Mouse (Mus musculus) lung, postnatal 25 days (tissue): Measurements from ENCODE around the gene Zfp46.
A peak's percentile ranks its signal among the peaks of the same experiment; 100 is the strongest.

Experiments used
- DNase-seq: peaks from one replicate; pipeline ENCODE4 v3.0.0; 2022; ENCODE audit warnings: low spot score

The Zfp46 gene

DNA sequence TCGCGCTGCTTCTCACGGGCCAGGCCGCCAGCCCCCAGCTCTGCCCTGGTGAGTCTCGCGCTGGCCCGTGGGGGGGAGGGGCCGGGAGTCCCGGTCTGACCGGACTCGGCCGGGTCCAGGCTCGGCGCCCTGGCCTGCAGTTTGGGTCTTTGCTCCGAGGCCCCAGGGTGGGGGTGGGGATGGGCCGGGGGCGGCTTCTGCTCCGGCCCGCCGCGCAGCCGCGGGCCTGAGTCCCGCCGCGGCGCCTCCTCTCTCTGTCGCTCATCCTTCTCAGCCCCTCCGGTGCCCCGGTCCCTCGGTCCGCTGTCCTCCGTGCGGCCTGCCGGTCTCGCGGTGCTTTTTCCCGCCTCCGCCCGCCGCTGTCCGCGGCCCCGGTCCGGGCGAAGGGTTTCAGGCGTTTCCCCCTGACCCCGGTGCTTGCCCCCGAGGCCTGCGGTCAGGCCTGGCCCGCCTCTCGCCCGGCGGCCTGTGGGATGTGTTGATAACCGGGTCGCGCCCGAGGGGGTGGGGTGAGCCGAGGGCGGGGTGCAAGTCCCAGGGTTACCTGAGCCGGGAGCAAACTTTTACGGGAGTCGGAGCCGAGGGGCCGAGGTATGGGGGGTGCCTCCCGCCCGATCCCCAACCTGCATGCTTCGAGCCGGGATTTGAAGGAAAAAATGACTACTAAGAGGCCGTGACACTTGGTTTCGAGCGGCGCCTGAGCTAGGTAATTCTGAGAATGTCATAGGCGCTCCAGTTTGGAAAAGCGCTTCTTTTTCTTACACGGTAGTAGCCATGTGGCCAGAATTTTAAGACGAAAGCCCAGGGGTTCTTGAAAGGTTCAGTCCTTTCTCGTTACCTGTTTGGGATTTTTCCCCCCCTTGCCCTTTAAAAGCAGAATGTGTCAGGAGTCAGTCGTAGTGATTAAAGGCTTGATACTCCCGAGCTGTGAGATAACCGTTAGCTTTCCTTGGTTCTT, 26.8 kb downstream of the Zfp46 start:
- DNase-seq: peak; percentile 55

DNA sequence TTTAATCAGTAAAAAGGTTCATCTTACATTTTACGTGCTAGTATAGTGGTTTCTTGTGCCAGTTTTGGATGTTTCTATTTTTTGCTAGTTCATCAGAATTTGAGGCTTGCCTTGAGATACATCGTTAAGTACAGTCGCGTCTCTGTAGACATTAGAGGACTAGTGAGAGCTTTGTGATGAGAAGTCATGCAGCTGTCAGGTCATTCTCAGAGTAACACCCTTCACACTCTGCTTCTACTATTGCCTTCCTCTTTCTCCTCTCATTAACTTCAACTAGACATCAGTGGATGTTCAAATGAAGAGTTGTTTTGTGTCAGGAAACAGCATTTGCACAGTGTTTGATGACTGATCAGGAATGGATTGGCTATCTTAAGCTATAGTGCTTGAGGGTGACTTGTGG, 28.1 kb downstream of the Zfp46 start:
- DNase-seq: no peak

DNA sequence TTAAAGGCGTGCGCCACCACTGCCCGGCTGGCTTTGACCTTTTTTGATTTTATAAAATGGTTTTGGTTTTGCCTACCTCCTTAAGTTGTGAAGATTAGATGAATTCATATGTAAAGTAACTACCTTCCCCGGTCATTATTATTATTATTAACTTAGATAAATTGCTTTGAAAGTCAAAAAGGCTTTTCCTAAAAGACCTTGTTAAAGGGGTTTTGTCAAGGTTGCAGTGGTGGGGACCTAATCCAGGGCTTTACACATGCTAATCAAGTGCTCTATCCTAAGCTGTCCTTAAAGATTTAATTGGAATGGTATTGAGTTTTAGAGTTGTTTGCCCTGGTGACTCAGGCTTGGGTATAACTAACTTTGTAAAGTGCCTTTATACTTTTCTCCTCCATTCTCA, 33.2 kb downstream of the Zfp46 start:
- no peak for DNase-seq

DNA sequence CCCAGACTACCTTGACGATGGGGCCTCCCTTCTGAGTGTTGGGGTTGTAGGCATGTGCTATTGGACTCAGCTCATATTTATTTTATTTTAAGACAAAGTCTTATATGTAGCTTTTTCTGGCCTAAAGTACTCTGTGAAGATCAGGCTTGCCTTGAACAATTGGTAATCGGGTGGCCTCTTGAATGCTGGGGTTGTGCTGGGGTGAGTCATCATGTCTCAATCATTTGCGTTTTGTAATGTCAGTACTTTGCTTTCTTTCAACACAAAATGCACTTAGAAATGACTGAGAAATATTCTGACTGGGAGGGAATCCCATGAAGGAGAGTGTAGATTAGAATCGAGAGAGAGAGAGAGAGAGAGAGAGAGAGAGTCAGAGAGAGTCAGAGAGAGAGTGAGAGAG, 35.5 kb downstream of the Zfp46 start:
- DNase-seq: no peak

DNA sequence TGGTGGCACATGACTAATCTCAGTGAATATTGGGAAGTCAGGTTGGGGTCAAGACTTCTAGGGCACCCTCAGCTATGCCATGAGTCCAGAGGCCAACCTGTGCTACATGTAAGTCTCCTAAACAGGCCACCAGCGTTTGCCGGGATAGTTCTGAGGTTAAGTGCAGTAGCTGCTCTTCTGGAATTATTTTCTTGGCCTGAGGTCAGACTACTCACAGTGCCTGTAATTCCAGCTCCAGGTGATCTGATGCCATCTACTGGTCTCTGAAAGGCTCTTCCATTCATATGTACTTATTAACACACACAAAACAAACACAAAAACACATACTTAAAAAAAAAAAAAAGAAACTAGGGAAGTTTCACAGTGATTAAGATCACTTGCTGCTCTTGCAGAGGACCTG, 39.7 kb downstream of the Zfp46 start:
- peak; percentile 41 for DNase-seq

DNA sequence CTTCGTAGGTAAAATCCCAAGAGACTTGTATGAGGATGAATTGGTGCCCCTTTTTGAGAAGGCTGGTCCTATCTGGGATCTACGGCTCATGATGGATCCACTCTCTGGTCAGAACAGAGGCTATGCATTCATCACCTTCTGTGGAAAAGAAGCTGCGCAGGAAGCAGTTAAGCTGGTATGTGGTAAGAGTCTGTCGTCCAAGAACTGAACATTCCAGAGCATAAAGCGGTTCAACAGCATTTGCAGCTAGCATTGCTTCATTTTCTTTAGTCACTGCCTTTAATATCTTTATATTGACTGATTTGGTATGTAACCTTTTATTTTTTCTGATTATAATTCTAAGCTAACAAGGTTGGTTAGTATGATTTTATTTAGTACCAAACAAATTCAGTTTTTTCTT, 42.8 kb downstream of the Zfp46 start:
- no peak for DNase-seq

DNA sequence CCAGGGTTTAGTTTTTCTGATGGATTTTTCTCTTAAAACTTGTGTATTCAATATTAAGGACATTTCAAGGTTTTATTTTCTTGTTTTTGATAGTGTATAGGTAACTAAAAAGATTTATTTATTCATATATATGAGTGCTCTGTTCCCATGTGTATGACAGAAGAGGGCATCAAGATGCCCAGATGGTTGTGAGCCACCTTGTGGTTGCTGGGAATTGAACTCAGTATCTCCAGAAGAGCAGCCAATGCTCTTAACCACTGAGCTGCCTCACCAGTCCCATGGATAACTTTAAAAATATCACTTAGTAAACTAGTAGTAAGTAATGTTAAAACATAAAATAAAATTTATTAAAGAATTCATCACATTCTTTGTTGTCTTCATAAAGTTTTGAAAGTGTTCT, 43.6 kb downstream of the Zfp46 start:
- no peak for DNase-seq

DNA sequence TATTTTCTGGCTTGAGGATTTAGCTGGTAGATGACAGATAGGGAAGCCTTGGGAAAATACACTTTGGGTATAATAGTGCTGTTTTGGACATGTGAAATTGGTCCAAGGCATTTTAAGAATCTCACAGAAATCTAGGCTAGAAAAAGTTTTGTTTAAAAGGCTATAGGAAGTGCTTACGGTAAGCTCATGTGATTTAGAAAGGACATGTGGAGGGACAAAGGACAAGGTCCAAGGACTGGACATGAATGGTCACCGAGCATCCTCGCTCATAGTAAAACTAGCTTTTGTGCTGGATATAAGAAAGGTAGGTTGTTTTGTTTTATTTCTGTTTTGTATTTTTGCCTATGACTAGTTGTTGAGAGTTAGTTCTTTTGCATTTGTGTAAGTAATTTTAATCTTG, 47.2 kb downstream of the Zfp46 start:
- no peak for DNase-seq

DNA sequence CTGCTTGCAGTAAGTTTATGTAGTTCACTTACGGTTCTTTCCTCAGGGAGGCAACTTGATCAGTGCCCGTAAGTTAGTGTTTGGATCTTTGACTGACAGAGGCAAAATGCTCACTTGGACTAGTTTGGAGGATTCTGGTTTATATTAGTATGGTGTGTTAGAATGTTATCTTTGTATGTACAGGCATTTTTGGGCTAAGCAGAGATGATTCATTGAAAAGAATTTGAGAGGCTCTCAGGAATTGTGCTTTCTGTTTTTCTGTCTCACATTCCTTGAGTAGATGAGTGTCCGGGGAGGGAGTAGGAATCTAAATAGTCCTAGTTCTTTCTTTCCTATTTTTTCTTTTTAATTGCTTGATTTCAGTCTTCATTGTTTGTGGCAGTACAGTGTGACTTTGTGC, 48.7 kb downstream of the Zfp46 start:
- DNase-seq: no peak

DNA sequence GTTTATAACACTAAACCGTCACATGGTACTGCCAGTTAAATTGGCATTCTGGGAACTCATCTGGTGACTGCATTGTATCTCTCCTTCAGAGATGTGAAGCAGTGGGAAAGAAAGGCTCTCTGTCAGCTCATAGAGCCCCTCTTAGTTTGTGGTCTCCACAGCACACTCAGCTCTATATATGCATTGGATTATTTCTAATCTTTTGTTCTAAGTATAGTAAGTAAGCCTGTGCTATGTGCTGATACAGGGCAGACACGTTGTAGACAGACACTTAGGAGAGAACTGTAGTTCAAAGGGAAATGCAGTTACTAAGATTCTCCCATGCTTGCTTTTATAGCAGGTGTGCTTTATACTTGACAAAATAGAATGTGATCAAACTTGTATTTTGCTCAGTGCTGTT, 50.6 kb downstream of the Zfp46 start:
- DNase-seq: no peak

DNA sequence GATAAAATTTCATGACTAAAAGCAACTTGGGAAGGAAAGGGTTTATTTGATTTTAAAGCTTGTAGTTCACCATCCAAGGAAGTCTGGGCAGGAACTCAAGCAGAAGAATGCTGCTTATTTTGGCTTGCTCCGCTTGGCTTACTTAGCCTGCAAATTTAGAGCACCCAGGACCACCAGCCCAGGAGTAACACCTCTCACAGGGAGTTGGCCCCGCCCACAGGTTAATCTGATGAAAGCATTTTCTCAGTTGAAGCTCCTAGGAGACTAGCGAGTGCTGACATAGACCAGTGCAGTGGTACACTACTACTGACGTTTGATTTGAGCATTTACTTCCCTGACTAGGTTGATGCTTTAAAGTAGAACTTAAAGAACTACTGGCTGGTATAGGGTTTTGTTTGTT, 52.6 kb downstream of the Zfp46 start:
- no peak for DNase-seq
